Mouse (Mus musculus): Measurements from ENCODE around the gene Uqcr11.

The Uqcr11 gene

GRCm38 (mm10) chr10:80376160-80376559 is 30.5 kb downstream of the Uqcr11 start:
- peak; percentile 74 for DNase-seq (ENCODE audit: low read depth, low spot score)

GRCm38 (mm10) chr10:80374063-80374462 is 32.6 kb downstream of the Uqcr11 start:
- no peak for DNase-seq (ENCODE audit: low read depth, low spot score)

GRCm38 (mm10) chr10:80372706-80373105 is 33.9 kb downstream of the Uqcr11 start:
- DNase-seq (ENCODE audit: low read depth, low spot score) = peak; percentile 67

GRCm38 (mm10) chr10:80371983-80372382 is 34.6 kb downstream of the Uqcr11 start:
- no peak for DNase-seq (ENCODE audit: low read depth, low spot score)

GRCm38 (mm10) chr10:80371411-80371966 is 35.1 kb downstream of the Uqcr11 start:
- peak; percentile 71 for DNase-seq (ENCODE audit: low read depth, low spot score)

GRCm38 (mm10) chr10:80369995-80370747 is 36.5 kb downstream of the Uqcr11 start:
- DNase-seq (ENCODE audit: low read depth, low spot score) = peak; percentile 58

GRCm38 (mm10) chr10:80368392-80368791 is 38.2 kb downstream of the Uqcr11 start:
- DNase-seq (ENCODE audit: low read depth, low spot score) = no peak

- DNase-seq (ENCODE audit: low read depth, low spot score) = no peak
Measured at GRCm38 (mm10) chr10:80367954-80368353, 38.7 kb downstream of the Uqcr11 start.

GRCm38 (mm10) chr10:80365736-80366135 is 40.9 kb downstream of the Uqcr11 start:
- DNase-seq (ENCODE audit: low read depth, low spot score) = no peak

- DNase-seq (ENCODE audit: low read depth, low spot score) = no peak
Measured at GRCm38 (mm10) chr10:80363734-80364133, 42.9 kb downstream of the Uqcr11 start.

- no peak for DNase-seq (ENCODE audit: low read depth, low spot score)
Measured at GRCm38 (mm10) chr10:80357994-80358639, 48.5 kb downstream of the Uqcr11 start.

- DNase-seq (ENCODE audit: low read depth, low spot score) = peak; percentile 60
Measured at GRCm38 (mm10) chr10:80357336-80357735, 49.3 kb downstream of the Uqcr11 start.

- DNase-seq (ENCODE audit: low read depth, low spot score) = no peak
Measured at GRCm38 (mm10) chr10:80356737-80357136, 49.9 kb downstream of the Uqcr11 start.

GRCm38 (mm10) chr10:80356001-80356682 is 50.5 kb downstream of the Uqcr11 start, which contains the start of gene Plk5:
Gene Plk5, plus strand, starts transcription at chr10:80356459.
- DNase-seq (ENCODE audit: low read depth, low spot score) = no peak

- no peak for DNase-seq (ENCODE audit: low read depth, low spot score)
Measured at GRCm38 (mm10) chr10:80355431-80355830, 51.2 kb downstream of the Uqcr11 start.

Data from telencephalon, adult 2 months (tissue).